Mouse (Mus musculus): Measurements from ENCODE around the gene Tyrobp. TPM values are rescaled to one million over a fixed set of nuclear protein-coding genes. Genes with fewer than 3 reads are reported as not detected.
A peak's percentile ranks its signal among the peaks of the same experiment; 100 is the strongest.

Gene Tyrobp
- total RNA-seq, 2 experiments from 2014 or later = 28.7 to 29.8 TPM

DNA sequence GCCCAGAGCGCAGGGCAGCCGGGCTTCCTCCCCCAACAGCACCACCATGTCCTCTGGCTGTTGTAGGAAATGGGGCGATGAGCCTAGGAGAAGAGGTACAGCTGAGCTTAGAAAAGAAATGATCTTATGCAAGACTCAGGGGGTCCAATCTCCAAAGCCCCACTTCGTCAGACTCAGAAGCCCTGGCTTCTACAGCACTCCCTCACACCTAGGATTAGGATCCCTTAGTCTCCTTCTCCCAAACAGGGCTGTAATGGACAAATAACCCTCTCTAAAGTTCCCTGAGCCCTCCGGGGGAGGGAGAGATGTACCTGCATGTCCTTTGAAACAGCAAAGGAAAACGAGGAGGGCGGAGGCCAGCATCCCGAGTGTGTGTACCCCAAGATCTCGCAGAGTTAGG is 42.9 kb downstream of the Tyrobp start:
- intact Hi-C loops (cut with DNase I) = no loop called here
- no peak for DNase-seq (ENCODE audit: low spot score in 2 of 2)

DNA sequence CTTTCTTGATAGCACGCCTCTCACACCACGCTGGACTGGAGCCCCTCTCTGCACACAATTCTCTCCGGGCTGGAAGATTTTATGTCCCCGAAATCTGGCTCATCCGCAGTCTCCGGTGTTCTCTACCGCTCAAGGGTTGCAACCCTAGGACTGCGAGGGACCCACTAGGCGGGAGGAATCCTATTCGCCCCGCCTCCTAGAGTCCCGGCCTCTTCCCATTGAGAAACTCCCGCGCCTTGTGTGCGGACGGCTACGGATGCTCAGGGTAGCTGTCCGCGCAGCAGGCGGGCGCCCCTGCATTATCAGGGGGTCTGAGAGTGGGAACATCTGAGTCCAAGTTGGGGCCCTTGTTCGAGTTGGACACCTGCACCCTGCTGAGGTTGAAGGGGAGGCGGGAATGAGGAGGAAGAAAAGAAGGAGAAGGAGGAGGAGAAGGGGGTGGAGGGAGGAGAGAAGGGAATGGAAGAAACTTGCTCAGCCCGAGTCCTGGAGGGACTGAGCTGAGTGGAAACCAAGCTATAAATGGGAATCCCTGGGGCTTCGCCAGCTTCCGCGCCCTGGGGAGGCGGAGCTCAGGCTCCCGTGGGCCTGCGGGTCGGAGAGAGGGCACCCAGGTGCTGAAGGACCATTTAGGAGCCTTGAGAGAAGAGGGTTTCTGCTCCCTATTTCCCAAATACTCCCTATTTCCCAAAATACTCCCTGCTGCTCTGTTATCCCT is 43.5 kb downstream of the Tyrobp start:
- intact Hi-C loops (cut with DNase I) = no loop called here

DNA sequence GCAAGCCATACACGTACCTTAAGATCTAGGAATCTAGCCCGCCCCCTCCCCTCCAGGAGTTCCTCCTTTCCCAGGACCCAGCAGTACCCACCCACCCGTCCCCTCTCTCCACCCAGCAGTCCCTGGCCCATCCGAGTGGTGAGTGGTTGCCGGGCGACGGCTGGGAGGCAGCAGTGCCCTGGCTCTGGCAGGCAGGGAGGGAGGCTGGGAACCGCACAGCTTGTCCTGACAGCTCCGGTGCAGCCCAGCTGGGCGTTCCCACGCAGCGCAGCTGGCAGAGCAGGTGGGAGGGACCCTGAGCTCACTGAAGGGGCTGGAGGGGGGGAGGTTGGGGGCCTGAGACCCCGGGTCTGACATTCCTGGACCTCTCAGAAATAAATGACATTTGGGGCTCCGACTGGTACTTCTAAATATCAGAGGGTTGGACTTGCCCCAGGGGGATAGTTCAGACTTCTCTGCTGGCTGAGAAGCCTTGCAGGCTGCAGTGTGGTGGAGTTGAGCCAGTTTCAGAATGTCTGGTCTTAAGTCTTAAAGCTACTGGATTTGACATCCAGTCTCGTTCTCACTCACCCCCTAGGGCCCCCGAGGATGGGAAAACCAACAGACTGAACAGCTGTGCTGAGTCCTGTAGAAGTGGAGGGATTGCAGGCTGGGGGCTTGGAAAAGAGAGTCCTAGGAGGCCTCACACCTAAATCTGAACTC is 44.2 kb downstream of the Tyrobp start, which contains the start of the genes Kirrel2 and Nphs1:
TSS of gene Kirrel2 (minus strand) at position 62 of the 702 bp plus-strand sequence.
TSS of gene Nphs1 (plus strand) at position 687 of the 702 bp plus-strand sequence.
- intact Hi-C loops (cut with DNase I) = no loop called here

More for the DNA sequence above, 43.5 kb downstream of the Tyrobp start:
- DNase-seq (ENCODE audit: low spot score in 2 of 2) = no peak

DNA sequence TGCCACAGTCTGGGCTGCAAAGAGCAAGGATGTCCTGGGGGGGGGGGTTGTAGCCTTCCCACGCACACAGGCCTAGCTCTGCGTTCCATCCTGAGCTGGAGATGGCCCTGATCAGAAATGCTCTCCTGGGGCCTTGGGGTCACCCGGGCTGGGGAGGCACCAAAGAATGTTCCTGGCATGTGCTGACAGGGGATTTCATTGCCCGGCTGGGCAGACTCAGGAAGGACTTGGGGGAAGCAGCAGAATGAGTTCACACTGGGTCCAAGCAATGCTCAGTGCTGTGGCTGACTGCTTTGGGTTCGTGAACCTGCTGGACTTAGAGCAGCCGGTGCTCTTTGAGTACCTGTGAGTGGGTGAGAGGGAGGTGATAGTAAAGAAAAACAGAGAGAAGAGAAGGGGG is 45.9 kb downstream of the Tyrobp start:
- intact Hi-C loops (cut with DNase I) = no loop called here
- DNase-seq (ENCODE audit: low spot score in 2 of 2) = no peak

More for the DNA sequence above, 44.2 kb downstream of the Tyrobp start, which contains the start of the genes Kirrel2 and Nphs1:
- peak; percentile 78 for DNase-seq (ENCODE audit: low spot score in 2 of 2)

DNA sequence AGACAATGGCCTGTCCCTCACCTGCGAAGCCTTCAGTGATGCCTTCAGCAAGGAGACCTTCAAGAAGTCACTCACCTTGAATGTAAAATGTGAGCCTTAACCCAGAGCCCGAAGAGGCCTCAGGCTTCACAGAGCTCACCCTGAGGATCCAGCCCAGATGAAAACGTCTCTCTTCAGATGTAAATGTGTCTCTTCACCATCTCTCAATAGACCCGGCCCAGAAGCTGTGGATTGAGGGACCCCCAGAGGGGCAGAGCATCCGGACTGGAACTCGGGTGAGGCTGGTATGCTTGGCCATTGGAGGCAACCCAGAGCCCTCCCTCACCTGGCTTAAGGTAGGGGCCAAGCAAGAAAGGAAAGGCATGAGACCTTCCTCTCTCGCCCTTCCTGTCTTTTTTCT is 50.0 kb downstream of the Tyrobp start:
- no peak for DNase-seq (ENCODE audit: low spot score in 2 of 2)
- intact Hi-C loops (cut with DNase I) = no loop called here

DNA sequence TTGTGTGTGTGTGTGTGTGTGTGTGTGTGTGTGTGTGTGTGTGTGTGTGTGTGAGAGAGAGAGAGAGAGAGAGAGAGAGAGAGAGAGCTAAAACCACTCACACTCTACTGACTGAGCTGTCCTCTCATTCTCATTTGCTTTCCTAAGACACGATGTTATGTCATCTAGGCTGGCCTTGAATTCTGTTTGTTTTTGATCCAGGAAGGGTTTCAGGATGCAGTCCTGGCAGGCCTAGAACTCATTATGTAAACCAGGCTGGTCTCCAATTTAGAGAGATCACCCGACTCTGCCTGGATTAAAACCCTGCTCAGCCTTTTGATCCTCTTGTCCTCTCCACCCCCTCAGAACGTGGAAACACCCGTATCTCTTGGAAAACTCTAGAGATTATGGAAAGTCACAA is 50.4 kb downstream of the Tyrobp start:
- intact Hi-C loops (cut with DNase I) = no loop called here
- no peak for DNase-seq (ENCODE audit: low spot score in 2 of 2)

DNA sequence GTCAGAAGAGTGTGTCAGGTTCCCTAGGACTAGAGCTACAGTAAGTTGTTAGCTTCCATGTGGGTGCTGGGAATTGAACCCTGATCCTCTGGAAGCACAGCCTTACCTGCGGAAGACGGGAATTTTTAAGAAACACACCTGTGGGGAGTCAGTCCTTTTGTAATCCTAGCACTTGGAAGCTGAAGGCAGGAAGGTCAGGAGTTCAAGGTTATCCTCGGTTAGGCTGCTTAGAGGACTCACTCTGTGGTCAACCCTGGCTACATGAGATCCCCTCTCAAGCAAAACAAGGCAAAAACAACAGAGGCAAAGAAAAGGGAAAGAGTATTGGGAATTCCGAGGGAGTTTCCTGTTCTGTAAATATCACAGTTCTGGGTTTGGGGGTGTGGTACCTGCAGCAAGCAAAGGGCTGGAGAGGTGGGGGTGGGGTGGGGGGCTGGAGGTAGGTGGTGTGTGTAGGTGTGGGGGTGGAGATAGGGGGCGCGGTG is 51.3 kb downstream of the Tyrobp start:
- intact Hi-C loops (cut with DNase I) = no loop called here
- DNase-seq (ENCODE audit: low spot score in 2 of 2) = no peak

Other genes with a start within 250 kb of the Tyrobp start
- gene Zfp146, start 244.0 kb upstream of the Tyrobp start, total RNA-seq (2021) = 10 to 100 TPM; 48.5 to 49.7 TPM
- 1 to 10 TPM; 5.5 to 6.0 TPM for gene Cox7a1, start 229.6 kb upstream of the Tyrobp start, total RNA-seq (2021)
- gene Capns1, start 214.9 kb upstream of the Tyrobp start, total RNA-seq (2021) = 100 to 1,000 TPM; 180 to 183 TPM
- 10 to 100 TPM; 57.6 to 59.5 TPM for gene Polr2i, start 181.8 kb upstream of the Tyrobp start, total RNA-seq (2021)
- gene Tbcb, start 181.5 kb upstream of the Tyrobp start, total RNA-seq (2021) = 100 to 1,000 TPM; 130 to 143 TPM
- not detected for gene Ovol3, start 178.0 kb upstream of the Tyrobp start, total RNA-seq (2021)
- under 1 TPM in 1 of 2 experiments, not detected in 1; 0.34 TPM for gene Thap8, start 133.7 kb upstream of the Tyrobp start, total RNA-seq (2021)
- gene Wdr62, start 133.3 kb upstream of the Tyrobp start, total RNA-seq (2021) = 1 to 10 TPM in 1 of 2 experiments, under 1 TPM in 1; 0.73 to 1.5 TPM
- 100 to 1,000 TPM; 467 to 489 TPM for gene Clip3, start 122.0 kb upstream of the Tyrobp start, total RNA-seq (2021)
- gene Alkbh6, start 105.0 kb upstream of the Tyrobp start, total RNA-seq (2021) = 10 to 100 TPM; 63.6 to 64.4 TPM
- 1 to 10 TPM; 8.4 to 8.7 TPM for gene Syne4, start 99.0 kb upstream of the Tyrobp start, total RNA-seq (2021)
- gene E130208F15Rik, start 92.0 kb upstream of the Tyrobp start, total RNA-seq (2021) = under 1 TPM; 0.32 to 0.55 TPM
- gene Sdhaf1, start 89.9 kb upstream of the Tyrobp start, total RNA-seq (2021) = 1 to 10 TPM; 7.2 to 7.8 TPM
- gene Lrfn3, start 51.0 kb upstream of the Tyrobp start, total RNA-seq (2021) = 10 to 100 TPM; 34.0 to 35.2 TPM
- gene Hcst, start 6.1 kb downstream of the Tyrobp start, total RNA-seq (2021) = 1 to 10 TPM in 1 of 2 experiments, not detected in 1; 1.2 TPM
- gene Nfkbid, start 8.0 kb downstream of the Tyrobp start, total RNA-seq (2021) = 1 to 10 TPM; 2.6 to 2.7 TPM
- gene Aplp1, start 31.8 kb downstream of the Tyrobp start, total RNA-seq (2021) = 1,000 to 10,000 TPM; 1,270 to 1,289 TPM
- gene Kirrel2, start 43.9 kb downstream of the Tyrobp start, total RNA-seq (2021) = 10 to 100 TPM; 11.4 to 11.7 TPM
- gene Nphs1, start 44.6 kb downstream of the Tyrobp start, total RNA-seq (2021) = 1 to 10 TPM in 1 of 2 experiments, under 1 TPM in 1; 0.78 to 1.5 TPM
- gene Prodh2, start 79.9 kb downstream of the Tyrobp start, total RNA-seq (2021) = not detected
- 100 to 1,000 TPM; 190 to 213 TPM for gene Arhgap33, start 121.3 kb downstream of the Tyrobp start, total RNA-seq (2021)
- gene Hspb6, start 138.4 kb downstream of the Tyrobp start, total RNA-seq (2021) = 1 to 10 TPM; 5.1 to 6.4 TPM
- gene Proser3, start 138.5 kb downstream of the Tyrobp start, total RNA-seq (2021) = 1 to 10 TPM; 5.2 to 5.5 TPM
- 10 to 100 TPM; 45.5 to 47.8 TPM for gene Lin37, start 146.1 kb downstream of the Tyrobp start, total RNA-seq (2021)
- 10 to 100 TPM; 57.2 to 69.2 TPM for gene U2af1l4, start 149.5 kb downstream of the Tyrobp start, total RNA-seq (2021)
- gene Gm49396, start 149.6 kb downstream of the Tyrobp start, total RNA-seq (2021) = 1 to 10 TPM; 5.7 TPM
- 10 to 100 TPM; 82.7 to 90.1 TPM for gene Psenen, start 149.9 kb downstream of the Tyrobp start, total RNA-seq (2021)
- gene Igflr1, start 151.7 kb downstream of the Tyrobp start, total RNA-seq (2021) = 1 to 10 TPM; 2.8 to 3.5 TPM
- 10 to 100 TPM; 46.4 to 50.4 TPM for gene Kmt2b, start 175.0 kb downstream of the Tyrobp start, total RNA-seq (2021)
- not detected for gene Zbtb32, start 185.1 kb downstream of the Tyrobp start, total RNA-seq (2021)
- under 1 TPM; 0.23 to 0.50 TPM for gene Upk1a, start 199.1 kb downstream of the Tyrobp start, total RNA-seq (2021)
- gene Cox6b1, start 212.4 kb downstream of the Tyrobp start, total RNA-seq (2021) = 100 to 1,000 TPM; 721 to 744 TPM
- not detected for gene Etv2, start 222.1 kb downstream of the Tyrobp start, total RNA-seq (2021)
- gene Rbm42, start 236.6 kb downstream of the Tyrobp start, total RNA-seq (2021) = 10 to 100 TPM; 66.8 to 70.8 TPM

Data from left cerebral cortex, postnatal 25 days (tissue).